Mouse (Mus musculus) stomach, postnatal 0 days (tissue): ENCODE data around the gene Gm38392. TPM values are rescaled to one million over a fixed set of nuclear protein-coding genes. Genes with fewer than 3 reads are reported as not detected.
A peak's percentile ranks its signal among the peaks of the same experiment; 100 is the strongest.
"Not testable (repeated sequence)": the region's sequence is repeated elsewhere in the genome, so short reads cannot be mapped to it uniquely, and the experiment has no call there.

Experiments
- ATAC-seq: fragments of 200-750 bp; cut with Nextera tagmentation; 2 replicates; pipeline ENCODE4 v1.8.0; 2017; ENCODE audit not compliant: low FRiP score, low TSS enrichment
- DNase-seq: peaks from one replicate; pipeline ENCODE4 v3.0.0-alpha.2; 2016; ENCODE audit warnings: low spot score
- H3K27ac ChIP-seq: fragments of 300-500 bp; sonication (generic); replicated peaks from 2 replicates; pipeline ENCODE4 v1.5.1; 2014; ENCODE audit warnings: mild to moderate bottlenecking, control low read depth
- H3K27me3 ChIP-seq: fragments of 300-500 bp; sonication (generic); 2 replicates; pipeline ENCODE4 v1.6.1; 2014; ENCODE audit warnings: low read length; ENCODE audit not compliant: control insufficient read depth, insufficient read depth
- H3K36me3 ChIP-seq: fragments of 300-500 bp; sonication (generic); 2 replicates; pipeline ENCODE4 v1.6.1; 2014; ENCODE audit warnings: low read length, mixed read lengths; ENCODE audit not compliant: control insufficient read depth, insufficient read depth
- H3K4me1 ChIP-seq: fragments of 300-500 bp; sonication (generic); replicated peaks from 2 replicates; pipeline ENCODE4 v1.6.1; 2014; ENCODE audit warnings: antibody characterized with exemption; ENCODE audit not compliant: control insufficient read depth, insufficient read depth
- H3K4me2 ChIP-seq: fragments of 300-500 bp; sonication (generic); replicated peaks from 2 replicates; pipeline ENCODE4 v1.6.1; 2014; ENCODE audit warnings: low read depth, mild to moderate bottlenecking, control low read depth, moderate library complexity
- H3K4me3 ChIP-seq: fragments of 300-500 bp; sonication (generic); 2 replicates; pipeline ENCODE4 v1.5.1; 2014; ENCODE audit warnings: low read depth, low read length, control low read depth
- H3K9ac ChIP-seq: fragments of 300-500 bp; sonication (generic); 2 replicates; pipeline ENCODE4 v1.6.1; 2014; ENCODE audit warnings: mild to moderate bottlenecking, low read length, control low read depth, mixed read lengths
- H3K9me3 ChIP-seq: fragments of 300-500 bp; sonication (generic); 2 replicates; pipeline ENCODE4 v1.6.1; 2016; ENCODE audit warnings: low read length; ENCODE audit not compliant: control insufficient read depth
- CTCF ChIP-seq: IDR thresholded peaks from 2 replicates; pipeline ENCODE4 v1.5.1; 2016; ENCODE audit warnings: antibody characterized with exemption, low read depth, mild to moderate bottlenecking, moderate library complexity
- EP300 ChIP-seq: optimal IDR thresholded peaks from 2 replicates; pipeline ENCODE3; 2016; ENCODE audit warnings: antibody characterized with exemption
- WGBS: fragments of 180-500 bp; shearing (Covaris S2); extraction: QIAGEN DNeasy Blood & Tissue Kit; methylation state at CpG from one replicate; pipeline ENCODE4 v1.1.7; 2014; 5-methylcytosine and 5-hydroxymethylcytosine counted together
- polyA plus RNA-seq: library from polyadenylated mRNA; unstranded; fragments of >200 nt; fragmentation: Nextera tagmentation; extraction: Ambion mirVana; gene quantifications from 2 replicates; pipeline ENCODE4 v1.2.1, GENCODE M21; 2015

Gene Gm38392
- polyA plus RNA-seq, 1 experiment from 2014 or later = 2.0 TPM

GRCm38 (mm10) chr3:88296110-88296560 lies 9.1 kb upstream of the Gm38392 start:
- DNase-seq = no peak
- peak overlapping the region; percentile 79 for H3K4me3 ChIP-seq
- peak overlapping the region; percentile 62 for H3K4me2 ChIP-seq
- peak overlapping the region; percentile 59 for H3K9ac ChIP-seq
- peaks cover 3% of the 10 kb centered on the region; the same call in 1 of the 2 replicates for H3K36me3 ChIP-seq
- H3K27ac ChIP-seq = peak overlapping the region; percentile 87
- no peaks in the 10 kb centered on the region for H3K27me3 ChIP-seq
- no peak for TF ChIP-seq CTCF
- no peak for TF ChIP-seq EP300
- WGBS = 1% methylated on average over 12 of the region's 12 CpGs
- no peaks in the 10 kb centered on the region for H3K9me3 ChIP-seq
- no peaks in the 10 kb centered on the region for H3K4me1 ChIP-seq
- no peak for ATAC-seq

- not testable (repeated sequence) for H3K27me3 ChIP-seq, H3K4me2 ChIP-seq, H3K36me3 ChIP-seq, H3K4me1 ChIP-seq, H3K9ac ChIP-seq, H3K4me3 ChIP-seq, DNase-seq, H3K27ac ChIP-seq, ATAC-seq, H3K9me3 ChIP-seq
- WGBS = 46% methylated on average over 1 of the region's 1 CpGs
Measured at GRCm38 (mm10) chr3:88295272-88295671, 8.3 kb upstream of the Gm38392 start.

DNA sequence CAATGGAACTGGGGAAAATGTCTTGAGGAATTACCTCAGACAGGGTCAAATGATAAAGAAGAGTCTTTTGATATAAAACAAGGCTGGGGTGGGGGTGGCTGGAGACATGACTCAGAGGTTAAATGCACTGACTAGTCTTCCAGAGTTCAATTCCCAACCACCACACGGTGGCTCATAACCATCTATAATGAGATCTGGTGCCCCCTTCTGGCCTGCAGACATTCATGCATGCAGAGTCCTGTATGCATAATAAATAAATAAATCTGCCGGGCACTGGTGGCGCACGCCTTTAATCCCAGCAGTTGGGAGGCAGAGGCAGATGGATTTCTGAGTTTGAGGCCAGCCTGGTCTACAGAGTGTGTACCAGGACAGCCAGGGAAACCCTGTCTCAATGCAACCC lies 5.0 kb upstream of the Gm38392 start:
- TF ChIP-seq EP300 (no peak), CTCF (peak; percentile 68)
- no peak overlapping the region for H3K9ac ChIP-seq
- no peak for DNase-seq
- ATAC-seq = no peak
- H3K4me1 ChIP-seq = no peaks in the 10 kb centered on the region
- no peaks in the 10 kb centered on the region; the same call in 1 of the 2 replicates for H3K36me3 ChIP-seq
- no peaks in the 10 kb centered on the region for H3K27me3 ChIP-seq
- no peak overlapping the region for H3K4me3 ChIP-seq
- WGBS = 42% methylated on average over 4 of the region's 4 CpGs
- H3K9me3 ChIP-seq = no peaks in the 10 kb centered on the region
- H3K4me2 ChIP-seq = no peak overlapping the region
- H3K27ac ChIP-seq = no peak overlapping the region

GRCm38 (mm10) chr3:88288133-88288713 lies 1.2 kb upstream of the Gm38392 start:
- peak; percentile 63; the same call in 1 of the 2 replicates for ATAC-seq
- H3K36me3 ChIP-seq, H3K4me1 ChIP-seq, H3K27me3 ChIP-seq, H3K9me3 ChIP-seq, H3K4me2 ChIP-seq, DNase-seq, H3K27ac ChIP-seq, H3K4me3 ChIP-seq, H3K9ac ChIP-seq: not testable (repeated sequence)
- 68% methylated on average over 8 of the region's 10 CpGs for WGBS

- not testable (repeated sequence) for H3K36me3 ChIP-seq, H3K4me1 ChIP-seq, H3K4me2 ChIP-seq, H3K9me3 ChIP-seq, H3K27ac ChIP-seq, ATAC-seq, H3K27me3 ChIP-seq, DNase-seq, H3K9ac ChIP-seq, H3K4me3 ChIP-seq
- no CpG with 5 or more reads among the region's 2 CpGs for WGBS
Measured at GRCm38 (mm10) chr3:88285565-88285895, 1.5 kb downstream of the Gm38392 start.

DNA sequence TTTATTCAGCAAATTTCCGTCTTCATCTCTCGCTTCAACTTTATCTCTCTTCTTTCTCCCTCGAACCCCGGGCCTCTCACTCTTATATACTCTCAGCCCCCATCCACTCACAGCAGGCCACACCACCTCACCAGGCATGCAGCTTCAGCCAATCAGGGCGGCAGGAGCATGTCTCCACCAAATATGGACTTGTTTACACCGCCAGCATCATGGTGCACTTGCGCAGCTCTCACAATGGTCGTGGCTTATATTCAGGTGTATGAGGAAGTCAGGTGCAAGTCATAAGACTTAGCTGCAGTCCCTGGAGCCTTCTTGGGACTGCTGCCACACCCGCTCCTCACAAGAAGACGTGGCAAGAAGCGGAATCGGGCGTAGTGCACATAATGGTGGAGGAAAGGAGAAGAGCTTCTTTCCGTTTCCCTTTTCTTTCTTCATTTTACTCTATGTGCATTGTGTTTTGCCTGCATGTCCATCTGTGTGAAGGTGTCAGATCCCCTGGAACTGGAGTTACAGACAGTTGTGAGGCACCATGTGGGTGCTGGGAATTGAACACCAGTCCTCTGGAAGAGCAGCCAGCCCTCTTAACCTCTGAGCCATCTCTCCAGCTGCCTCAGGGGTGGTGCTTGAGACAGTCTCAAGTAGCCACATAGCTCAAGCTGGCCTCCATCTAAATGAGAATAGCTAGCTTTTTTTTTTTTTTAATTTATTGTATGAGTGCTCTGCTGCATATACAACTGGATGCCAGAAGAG lies 2.0 kb downstream of the Gm38392 start:
- H3K9ac ChIP-seq, H3K27me3 ChIP-seq, H3K4me1 ChIP-seq, H3K4me3 ChIP-seq, ATAC-seq, H3K27ac ChIP-seq, H3K9me3 ChIP-seq, H3K4me2 ChIP-seq, DNase-seq, H3K36me3 ChIP-seq: not testable (repeated sequence)
- WGBS = 94% methylated on average over 14 of the region's 14 CpGs

DNA sequence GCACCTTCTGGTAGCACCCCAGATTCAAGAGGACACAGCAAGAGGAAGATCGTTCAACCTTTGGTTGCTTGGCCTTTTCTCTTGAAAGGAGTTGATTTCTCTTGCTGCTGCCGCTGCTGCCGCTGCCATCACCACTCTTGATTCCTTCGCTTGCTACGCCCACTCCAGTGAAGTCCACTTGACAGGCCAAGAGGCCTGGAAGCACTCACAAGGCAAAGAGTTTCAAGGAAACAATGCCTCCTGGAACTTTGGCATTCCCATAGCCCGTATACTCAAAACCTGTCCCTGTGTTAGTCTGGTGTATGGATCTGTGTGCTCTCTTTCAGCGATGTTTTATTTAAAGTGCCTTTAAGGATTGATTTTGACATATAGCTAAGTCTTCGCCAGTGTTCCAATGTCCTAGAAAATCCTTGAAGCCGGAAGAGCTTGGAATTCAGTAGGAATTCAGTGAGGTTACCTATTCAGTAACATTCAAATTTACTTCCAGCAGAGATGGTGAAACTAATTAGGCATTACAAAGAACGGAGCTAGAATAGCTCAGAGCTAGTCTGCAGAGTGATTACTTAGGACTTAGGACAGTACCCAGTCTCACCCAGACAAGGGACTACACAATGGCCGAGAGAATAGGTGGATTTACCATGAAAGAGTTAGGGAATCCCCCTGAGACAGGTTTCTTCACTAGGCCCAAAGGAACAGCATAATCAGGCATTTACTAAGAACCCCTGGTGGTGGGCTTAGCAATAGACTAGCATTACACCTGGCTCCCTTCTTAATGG lies 5.7 kb downstream of the Gm38392 start:
- not testable (repeated sequence) for H3K9ac ChIP-seq, H3K4me3 ChIP-seq, H3K27me3 ChIP-seq, H3K9me3 ChIP-seq, DNase-seq, H3K4me2 ChIP-seq, ATAC-seq, H3K4me1 ChIP-seq, H3K27ac ChIP-seq, H3K36me3 ChIP-seq
- 74% methylated on average over 11 of the region's 11 CpGs for WGBS
